8 mouse cellular contexts compared by ENCODE assay signal in the genomic region with DNA sequence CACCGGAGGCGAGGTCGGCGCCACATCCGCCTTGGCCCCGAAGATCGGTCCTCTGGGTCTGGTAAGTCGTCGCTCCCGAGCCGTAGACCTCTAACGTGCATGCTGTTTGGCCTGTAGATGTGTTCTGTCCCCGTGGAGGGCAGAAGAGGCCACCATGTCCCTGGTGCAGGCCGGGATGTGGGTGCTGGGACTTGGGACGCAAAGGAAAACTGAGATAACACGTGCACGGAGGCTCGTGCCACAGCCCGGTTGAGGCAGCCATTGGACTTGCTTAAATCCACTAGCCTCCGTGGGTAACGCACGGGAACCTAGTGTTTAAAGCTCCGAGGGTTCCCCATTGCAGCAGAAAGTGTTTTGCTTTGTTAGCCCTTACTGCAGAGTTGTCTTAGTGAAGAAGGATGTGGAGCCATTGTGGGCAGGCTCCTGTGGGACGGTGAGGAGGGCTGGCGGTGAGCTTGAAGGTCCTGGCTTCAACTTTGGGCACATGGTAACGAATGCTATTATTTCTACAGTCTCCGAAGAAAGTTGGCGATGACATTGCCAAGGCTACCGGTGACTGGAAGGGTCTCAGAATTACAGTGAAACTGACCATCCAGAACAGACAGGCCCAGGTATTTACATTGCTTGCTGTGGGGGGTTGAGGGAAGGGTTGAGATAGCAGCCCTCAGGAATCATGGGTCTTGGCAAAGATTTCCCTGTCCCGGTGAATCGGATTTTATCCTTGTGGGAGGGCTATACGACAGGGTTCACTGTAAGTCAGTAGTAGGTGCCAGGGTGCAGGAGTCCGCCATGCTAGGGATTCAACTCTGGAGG. TPM values are rescaled to one million over a fixed set of nuclear protein-coding genes. Genes with fewer than 3 reads are reported as not detected.
A peak's percentile ranks its signal among the peaks of the same experiment; 100 is the strongest.
DNase-seq lines count a peak whose midpoint lies in the region; ATAC-seq and TF ChIP-seq lines count a peak whose summit lies in the region.

No protein-coding gene starts in this region.

- H3K4me3 ChIP-seq in heart, embryonic 13.5 days: peak overlapping the region; percentile 87
- H3K4me3 ChIP-seq in E14TG2a.4 (replicated peaks; ENCODE audit: low read length) (peak overlapping the region; percentile 100), myocyte (peak overlapping the region; percentile 96)
- H3K4me3 ChIP-seq in intestine, embryonic 16.5 days (ENCODE audit: low read length): peak overlapping the region; percentile 96

- peak overlapping the region; percentile 52 for H3ac ChIP-seq in myocyte (ENCODE audit: control insufficient read depth, insufficient read length)

- H3K4me2 ChIP-seq in heart, embryonic 13.5 days: peak overlapping the region; percentile 87
- peak overlapping the region; percentile 90 for H3K4me2 ChIP-seq in intestine, embryonic 16.5 days (ENCODE audit: low read depth, low read length)
- peak overlapping the region; percentile 90 for H3K4me2 ChIP-seq in myocyte (ENCODE audit: low read depth)

- H3K4me1 ChIP-seq in heart, embryonic 13.5 days: peaks cover 48% of the 10 kb centered on the region
- peaks cover 58% of the 10 kb centered on the region for H3K4me1 ChIP-seq in E14TG2a.4 (replicated peaks; ENCODE audit: low read depth, low read length)
- H3K4me1 ChIP-seq in intestine, embryonic 16.5 days (ENCODE audit: control insufficient read depth, insufficient read depth, low read length): peaks cover 34% of the 10 kb centered on the region

- no peak for ATAC-seq in heart, embryonic 13.5 days (ENCODE audit: extremely low read depth, insufficient number of reproducible peaks, low FRiP score, low TSS enrichment)
- ATAC-seq in intestine, embryonic 16.5 days: peak; percentile 0; the same call in 1 of the 2 replicates

- peaks cover 28% of the 10 kb centered on the region for H3K79me2 ChIP-seq in myocyte (ENCODE audit: control insufficient read depth, insufficient read depth)

- no peak for TF ChIP-seq POLR2A in myocyte (IDR thresholded peaks at IDR 0.05; ENCODE audit: insufficient read length, low read depth)

- no peaks in the 10 kb centered on the region for H3K27me3 ChIP-seq in heart, embryonic 13.5 days (replicated peaks)
- H3K27me3 ChIP-seq in E14TG2a.4 (ENCODE audit: insufficient read depth, low read length): no peaks in the 10 kb centered on the region
- no peaks in the 10 kb centered on the region for H3K27me3 ChIP-seq in intestine, embryonic 16.5 days (replicated peaks; ENCODE audit: control insufficient read depth, insufficient read depth, low read length)
- no peaks in the 10 kb centered on the region for H3K27me3 ChIP-seq in myocyte (ENCODE audit: control insufficient read depth, insufficient read depth, insufficient read length)

- peak overlapping the region; percentile 98 for H3K9ac ChIP-seq in heart, embryonic 13.5 days
- H3K9ac ChIP-seq in intestine, embryonic 16.5 days (ENCODE audit: low read depth, low read length): peak overlapping the region; percentile 95

- no peak for TF ChIP-seq CTCF in E14TG2a.4 (conservative IDR thresholded peaks at IDR 0.05; ENCODE audit: low read length)

- H3K9me3 ChIP-seq in heart, embryonic 13.5 days: no peaks in the 10 kb centered on the region
- H3K9me3 ChIP-seq in E14TG2a.4 (ENCODE audit: low read length): no peaks in the 10 kb centered on the region
- H3K9me3 ChIP-seq in intestine, embryonic 16.5 days (ENCODE audit: control insufficient read depth, low read length): no peaks in the 10 kb centered on the region

- H3K27ac ChIP-seq in heart, embryonic 13.5 days (replicated peaks): peak overlapping the region; percentile 89
- H3K27ac ChIP-seq in intestine, embryonic 16.5 days (ENCODE audit: low read length): peak overlapping the region; percentile 92

- H3K36me3 ChIP-seq in heart, embryonic 13.5 days: peaks cover 44% of the 10 kb centered on the region
- H3K36me3 ChIP-seq in E14TG2a.4 (ENCODE audit: insufficient read depth, low read length) (peaks cover 55% of the 10 kb centered on the region), myocyte (ENCODE audit: control insufficient read depth, insufficient read depth) (peaks cover 26% of the 10 kb centered on the region)
- peaks cover 17% of the 10 kb centered on the region for H3K36me3 ChIP-seq in intestine, embryonic 16.5 days (ENCODE audit: control insufficient read depth, insufficient read depth, low read length)

- intact Hi-C loops in heart, postnatal 14 days (cut with DNase I): no loop called here

- DNase-seq in heart, postnatal 14 days: no peak
- DNase-seq in embryo, embryonic 9.5 days (ENCODE audit: extremely low spot score): peak; percentile 46
- no peak for DNase-seq in left cerebral cortex, adult 11 months (ENCODE audit: low spot score)
- no peak for DNase-seq in frontal cortex, postnatal 36 days (ENCODE audit: low spot score in 2 of 2)

- 1% methylated on average over 33 of the region's 33 CpGs for WGBS in heart, embryonic 13.5 days
- under 1% methylated on average over 33 of the region's 33 CpGs for WGBS in intestine, embryonic 16.5 days

TF ChIP-seq in myocyte, 11 proteins besides CTCF, POLR2A, EP300 and RAD21:
- TF ChIP-seq TCF3 (IDR thresholded peaks at IDR 0.05; ENCODE audit: insufficient read length, low read depth) (no peak), MYOG (IDR thresholded peaks at IDR 0.05; ENCODE audit: control insufficient read depth in 1 of 3, insufficient read depth in 1 of 3, insufficient read length in 2 of 3, low read depth in 2 of 3) (no peak), CEBPB (IDR thresholded peaks at IDR 0.05; ENCODE audit: insufficient read depth, poor library complexity, severe bottlenecking) (no peak), POLR2AphosphoS2 (IDR thresholded peaks at IDR 0.05; ENCODE audit: insufficient read length, low read depth) (no peak)

RNA-seq across cellular contexts. Expression of gene Lrsam1, which starts 0.9 kb away (rescaled TPM):
- polyA plus RNA-seq in heart, embryonic 13.5 days (2015; fragmentation: Nextera tagmentation; extraction: Ambion mirVana): 8.1 and 9.6 TPM in 2 replicates
- 10 to 100 TPM; 12.0 to 13.4 TPM for total RNA-seq in heart, postnatal 14 days (2021)
- polyA plus RNA-seq in intestine, embryonic 16.5 days (2015; fragmentation: Nextera tagmentation; extraction: Ambion mirVana): 6.8 and 7.8 TPM in 2 replicates
- polyA plus RNA-seq in myocyte (2012; fragmentation: generic; extraction: Trizol): 11.5 TPM

RNA-seq across cellular contexts. Expression of gene Rpl12, which starts 0.9 kb away (rescaled TPM):
- 108 and 112 TPM in 2 replicates for polyA plus RNA-seq in heart, embryonic 13.5 days (2015; fragmentation: Nextera tagmentation; extraction: Ambion mirVana)
- total RNA-seq in heart, postnatal 14 days (2021): 10 to 100 TPM; 66.3 to 75.0 TPM
- 141 and 162 TPM in 2 replicates for polyA plus RNA-seq in intestine, embryonic 16.5 days (2015; fragmentation: Nextera tagmentation; extraction: Ambion mirVana)
- 2,628 TPM for polyA plus RNA-seq in myocyte (2012; fragmentation: generic; extraction: Trizol)

RNA-seq across cellular contexts. Expression of gene Slc2a8, which starts 19.6 kb away (rescaled TPM):
- polyA plus RNA-seq in heart, embryonic 13.5 days (2015; fragmentation: Nextera tagmentation; extraction: Ambion mirVana): 18.6 and 19.0 TPM in 2 replicates
- total RNA-seq in heart, postnatal 14 days (2021): 10 to 100 TPM; 12.9 to 16.3 TPM
- polyA plus RNA-seq in intestine, embryonic 16.5 days (2015; fragmentation: Nextera tagmentation; extraction: Ambion mirVana): 21.5 and 26.6 TPM in 2 replicates
- 13.5 TPM for polyA plus RNA-seq in myocyte (2012; fragmentation: generic; extraction: Trizol)

Comparison
In these comparisons a context has a peak if more than half of its experiments do, and no peak if none do; other contexts are left out.
1. RNA of gene Rpl12, which starts 0.9 kb away (polyA plus RNA-seq): 2,628 TPM in myocyte (single experiment); 141 to 162 TPM in intestine, embryonic 16.5 days and 108 to 112 TPM in heart, embryonic 13.5 days; every median in the first group is over 10 times any median in the second.
2. Peak in every context shown above with its lines, with median percentiles within 50 percentile points of each other: H3K4me2 ChIP-seq and H3K4me3 ChIP-seq.